Mouse (Mus musculus): Measurements from ENCODE around the gene Asb10.

The Asb10 gene

GRCm38 (mm10) chr5:24537618-24538017 lies 3.2 kb downstream of the Asb10 start:
- ATAC-seq (ENCODE audit: insufficient number of reproducible peaks, low FRiP score, low TSS enrichment), result no peak

- no peak for ATAC-seq (ENCODE audit: insufficient number of reproducible peaks, low FRiP score, low TSS enrichment)
These were observed 4.3 kb downstream of the Asb10 start for GRCm38 (mm10) chr5:24536511-24536910.

- no peak for ATAC-seq (ENCODE audit: insufficient number of reproducible peaks, low FRiP score, low TSS enrichment)
These were observed 5.0 kb downstream of the Asb10 start for GRCm38 (mm10) chr5:24535731-24536130.

DNA sequence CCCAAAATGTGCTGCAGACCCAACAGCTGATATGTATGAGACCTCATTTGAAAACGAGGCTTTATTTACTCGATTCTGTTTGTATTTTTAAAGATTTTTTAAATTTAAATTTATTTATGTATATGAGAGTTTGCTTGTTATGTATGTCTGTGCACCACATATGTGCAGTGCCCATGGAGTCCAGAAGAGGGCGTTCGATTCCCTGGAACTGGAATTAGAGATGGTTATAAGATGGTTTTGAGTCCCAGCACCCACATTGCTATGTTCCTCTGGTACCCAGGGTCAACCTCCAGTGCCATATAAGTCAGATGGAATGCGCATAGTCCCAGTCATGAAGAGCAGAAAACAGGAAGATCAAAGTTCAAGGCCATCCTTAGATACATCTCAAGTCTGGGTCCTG lies 6.5 kb downstream of the Asb10 start:
- no peak for ATAC-seq (ENCODE audit: insufficient number of reproducible peaks, low FRiP score, low TSS enrichment)

DNA sequence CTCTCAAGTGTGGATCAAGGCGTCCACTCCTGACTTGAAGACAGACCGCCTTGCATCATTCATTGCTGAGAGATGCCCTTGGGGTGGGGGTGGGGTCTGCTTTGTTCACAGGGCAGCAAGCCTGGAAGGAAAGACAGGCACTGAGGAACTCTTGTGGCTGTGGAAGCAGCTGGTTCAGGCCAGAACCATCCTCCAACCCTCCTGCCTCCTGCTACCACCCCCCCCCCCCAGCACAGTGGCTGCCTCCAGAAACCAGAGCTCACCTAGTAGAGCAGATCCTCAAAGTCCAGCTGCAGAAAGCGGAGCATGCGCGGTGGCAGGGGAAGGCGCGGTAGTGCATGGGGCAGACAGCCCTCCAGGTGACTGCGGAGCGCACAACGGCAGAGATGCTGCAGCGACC lies 7.4 kb downstream of the Asb10 start:
- ATAC-seq (ENCODE audit: insufficient number of reproducible peaks, low FRiP score, low TSS enrichment), result no peak

DNA sequence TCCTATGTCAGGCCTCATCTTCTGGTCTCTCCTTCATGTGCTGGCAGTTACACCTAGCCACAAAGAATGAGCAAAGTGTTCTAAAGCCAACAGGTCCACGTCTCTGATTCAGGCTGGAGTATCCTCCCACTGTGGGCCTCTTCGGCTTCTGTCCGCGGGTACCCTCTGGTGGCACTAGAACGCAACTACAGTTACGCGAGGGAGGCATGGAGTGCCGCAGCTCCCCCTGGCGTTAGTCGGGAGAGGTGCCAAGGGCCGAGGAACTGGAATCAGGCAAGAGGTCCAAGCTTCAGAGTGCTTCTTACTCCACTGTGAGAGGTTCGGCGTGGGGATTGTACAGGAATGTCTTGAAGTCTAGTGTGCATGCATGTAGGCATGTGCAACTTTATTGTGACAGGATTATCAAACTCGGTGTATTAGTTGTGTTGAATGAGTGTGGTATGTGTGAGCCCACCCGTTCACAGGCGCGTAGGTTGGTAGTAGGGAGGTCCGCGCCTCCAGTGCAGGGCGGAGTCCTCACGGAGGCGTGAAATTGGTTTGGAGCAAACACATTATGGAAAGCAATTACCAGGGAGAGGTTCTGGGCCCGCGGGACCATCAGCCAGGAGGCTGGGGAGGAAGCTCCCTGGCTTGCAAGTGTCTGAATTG lies 10.6 kb downstream of the Asb10 start:
- ATAC-seq (ENCODE audit: insufficient number of reproducible peaks, low FRiP score, low TSS enrichment), result peak; percentile 74

DNA sequence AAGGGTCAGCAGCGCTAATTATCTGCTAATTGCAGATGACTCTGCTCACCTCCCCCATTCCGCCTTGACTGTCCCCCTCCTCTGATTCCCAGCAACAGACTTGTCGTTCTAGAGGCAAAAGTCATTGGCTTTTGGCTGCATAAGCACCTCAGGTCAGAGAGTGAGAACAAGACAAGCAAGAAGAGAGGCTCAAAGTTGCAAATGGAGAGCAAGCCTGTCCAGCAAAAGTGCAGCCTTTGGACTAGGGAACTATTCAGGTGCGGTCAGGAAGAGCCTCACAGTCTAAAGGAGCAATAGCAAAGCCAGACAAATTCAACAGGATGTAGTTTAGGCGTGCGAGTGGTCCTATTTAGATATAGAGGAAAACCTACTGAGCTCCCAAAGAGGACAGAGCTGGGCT lies 13.0 kb downstream of the Asb10 start:
- no peak for ATAC-seq (ENCODE audit: insufficient number of reproducible peaks, low FRiP score, low TSS enrichment)

DNA sequence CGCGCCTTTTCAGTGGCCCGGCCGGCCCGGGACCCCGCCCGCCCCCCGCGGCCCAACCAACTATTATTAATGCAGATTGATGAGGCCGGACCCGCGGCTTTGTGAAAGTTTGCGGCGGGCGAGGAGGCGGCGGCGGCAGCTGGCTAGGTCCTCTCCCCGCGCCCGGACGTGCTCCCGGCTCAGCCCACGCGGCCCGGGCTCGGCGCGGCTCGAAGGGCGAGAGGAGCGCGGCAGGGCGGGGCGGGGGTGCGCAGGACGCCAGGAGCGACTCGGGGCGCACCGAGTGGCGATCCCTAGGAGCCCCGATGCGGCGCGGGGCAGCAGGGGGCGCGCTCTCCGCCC lies 13.9 kb downstream of the Asb10 start, which contains the start of gene Gbx1:
Gene Gbx1 (minus strand): TSS at position 314 of the 342 bp plus-strand sequence.
- no peak for ATAC-seq (ENCODE audit: insufficient number of reproducible peaks, low FRiP score, low TSS enrichment)

DNA sequence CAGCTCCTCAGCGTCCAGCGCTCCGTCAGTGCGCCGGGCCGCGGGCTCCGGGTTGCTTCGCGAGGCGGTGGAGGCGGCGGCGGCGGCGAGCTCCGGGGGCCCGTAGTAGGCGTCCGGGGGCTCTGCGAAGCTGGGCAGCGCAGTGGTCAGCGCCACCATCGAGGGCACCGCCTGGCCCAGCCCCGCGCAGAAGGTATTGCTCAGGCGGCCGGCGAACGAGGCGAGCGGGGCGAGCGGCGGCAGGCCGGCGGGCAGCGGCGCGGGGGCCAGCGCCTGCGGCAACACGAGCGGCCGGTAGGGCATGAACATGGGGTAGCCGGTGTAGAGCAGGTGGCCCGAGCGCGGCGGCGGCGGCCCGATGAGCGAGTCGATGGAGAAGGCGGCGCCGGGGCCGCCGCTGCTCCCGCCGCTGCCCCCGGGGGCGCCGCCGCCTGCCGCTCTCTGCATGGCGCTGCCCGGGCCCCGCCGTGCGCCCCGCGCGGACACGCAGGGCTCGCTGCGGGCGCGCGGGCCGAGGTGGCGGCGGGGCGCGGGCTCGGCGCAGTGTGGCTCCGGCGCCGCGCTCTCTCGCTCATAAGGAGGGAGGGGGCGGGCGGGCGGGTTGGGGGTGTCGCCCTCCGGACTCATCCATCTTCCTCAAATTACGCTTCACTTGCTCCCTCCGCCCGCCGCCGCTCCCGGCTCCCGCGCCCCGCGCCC lies 14.4 kb downstream of the Asb10 start:
- ATAC-seq (ENCODE audit: insufficient number of reproducible peaks, low FRiP score, low TSS enrichment), result no peak

DNA sequence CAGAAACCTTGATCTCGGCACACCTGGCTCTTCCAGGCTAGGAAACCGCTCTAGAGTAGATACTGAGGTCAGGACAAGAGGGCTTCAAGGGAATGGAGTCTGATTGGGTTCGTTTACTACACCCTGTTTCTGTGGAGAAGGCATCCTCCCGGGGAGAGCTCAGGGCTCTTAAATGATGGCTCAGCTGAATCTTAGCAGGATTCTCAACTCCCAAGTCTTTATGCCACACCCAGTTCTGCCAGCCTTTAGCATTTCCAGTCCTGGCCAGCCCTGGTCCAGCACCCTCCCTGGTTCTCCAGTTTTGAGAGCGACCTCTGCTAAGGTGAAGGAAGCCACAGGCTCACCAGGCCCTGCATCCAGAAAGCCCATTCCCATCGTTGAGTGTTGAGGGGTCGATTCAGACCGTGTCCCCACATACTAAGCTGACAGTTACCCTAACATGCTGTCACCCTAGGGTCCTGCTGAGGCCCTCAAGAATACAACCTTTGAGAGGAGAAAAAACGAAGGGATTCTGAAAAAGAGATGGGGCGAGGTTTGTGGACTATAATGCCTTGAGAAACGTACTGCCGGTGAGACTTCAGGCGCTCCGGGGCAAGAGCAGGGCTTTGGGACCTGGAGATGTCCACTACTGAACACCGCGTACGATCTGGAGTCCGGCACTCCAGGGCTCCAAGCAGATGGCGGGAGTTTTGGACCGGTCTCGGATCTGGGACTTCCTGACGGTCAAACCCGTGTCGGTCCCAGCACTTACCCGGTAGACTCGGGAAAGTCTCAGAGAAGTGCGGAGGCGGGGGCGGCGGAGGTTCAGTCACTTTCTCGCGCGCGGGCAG lies 15.2 kb downstream of the Asb10 start:
- ATAC-seq (ENCODE audit: insufficient number of reproducible peaks, low FRiP score, low TSS enrichment), result no peak

- no peak for ATAC-seq (ENCODE audit: insufficient number of reproducible peaks, low FRiP score, low TSS enrichment)
These were observed 16.3 kb downstream of the Asb10 start for GRCm38 (mm10) chr5:24524522-24524921.

DNA sequence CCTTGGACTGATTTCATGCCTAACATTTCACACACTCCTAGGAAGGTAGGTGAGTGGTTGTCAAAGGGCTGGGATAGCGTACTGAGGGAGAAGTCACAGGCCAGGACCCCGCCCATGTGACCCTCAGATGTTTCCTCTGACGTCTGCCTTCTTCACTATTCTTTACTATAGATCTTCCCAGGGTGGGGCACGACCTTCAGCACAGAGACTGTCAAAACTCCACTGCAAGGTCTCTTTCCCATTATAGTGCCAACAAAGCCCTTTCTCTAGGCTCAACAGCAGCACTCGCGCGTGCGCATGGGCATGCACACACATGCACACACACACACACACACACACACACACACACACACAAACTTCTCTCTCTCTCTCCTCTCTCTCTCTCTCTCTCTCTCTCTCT lies 17.0 kb downstream of the Asb10 start:
- ATAC-seq (ENCODE audit: insufficient number of reproducible peaks, low FRiP score, low TSS enrichment), result no peak

DNA sequence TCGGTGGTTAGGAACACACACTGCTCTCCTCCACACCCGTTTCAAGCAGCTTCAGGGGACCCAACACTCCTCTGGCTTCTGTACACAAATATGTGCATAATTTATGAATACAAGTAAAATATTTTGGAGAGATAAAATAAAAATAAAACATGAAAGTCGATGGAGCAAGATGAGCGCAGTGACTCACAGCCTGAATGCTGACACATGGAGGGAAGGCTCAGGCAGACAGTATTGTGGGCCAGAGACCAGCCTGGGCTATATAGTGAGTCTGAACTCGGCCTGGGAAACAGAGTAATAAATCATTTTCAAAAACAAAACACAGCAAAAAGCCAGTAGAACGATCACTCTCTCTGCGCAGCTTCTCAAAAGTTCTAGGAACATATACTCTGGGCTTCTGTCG lies 19.4 kb downstream of the Asb10 start:
- ATAC-seq (ENCODE audit: insufficient number of reproducible peaks, low FRiP score, low TSS enrichment), result no peak

DNA sequence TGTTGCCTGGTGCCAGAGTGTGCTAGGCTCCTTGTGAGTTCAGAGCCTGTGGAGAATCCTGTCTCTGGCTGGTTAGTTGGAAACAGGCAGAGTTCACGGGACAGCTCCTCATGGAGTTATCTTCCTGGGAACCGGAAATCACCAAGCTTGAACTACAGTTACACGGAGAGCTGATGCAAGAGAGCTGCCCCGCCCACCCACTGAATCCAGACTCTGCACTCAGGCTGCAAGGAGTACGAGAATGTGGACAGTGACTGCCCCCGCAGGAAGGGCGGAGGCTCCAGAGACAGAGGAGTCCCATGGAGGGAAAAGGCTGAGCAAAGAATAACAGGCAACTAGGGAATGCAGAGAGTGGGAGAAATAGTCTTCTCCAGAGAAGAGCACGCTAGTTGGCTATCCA lies 28.5 kb downstream of the Asb10 start:
- ATAC-seq (ENCODE audit: insufficient number of reproducible peaks, low FRiP score, low TSS enrichment), result no peak

DNA sequence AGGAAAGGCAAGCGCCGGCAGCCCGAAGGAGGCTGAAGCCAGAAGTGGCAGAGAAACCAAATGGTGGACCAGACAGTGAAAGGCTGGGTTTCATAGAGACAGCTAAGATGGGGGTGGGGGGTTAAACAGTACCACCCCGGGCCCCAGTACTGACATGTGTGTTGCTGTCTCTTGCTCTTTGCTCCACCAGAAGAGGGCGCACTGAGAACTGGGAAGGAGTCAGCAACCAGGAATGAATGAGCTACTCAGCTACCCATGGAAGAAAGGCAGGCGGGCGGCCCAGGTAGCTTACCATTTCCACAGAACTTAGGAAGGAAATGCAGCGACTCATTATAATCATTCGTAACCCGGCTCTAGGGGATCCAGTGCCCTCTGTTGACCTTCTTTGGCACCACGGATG lies 30.1 kb downstream of the Asb10 start:
- no peak for ATAC-seq (ENCODE audit: insufficient number of reproducible peaks, low FRiP score, low TSS enrichment)

- no peak for ATAC-seq (ENCODE audit: insufficient number of reproducible peaks, low FRiP score, low TSS enrichment)
These were observed 32.4 kb downstream of the Asb10 start for GRCm38 (mm10) chr5:24508406-24508805.

DNA sequence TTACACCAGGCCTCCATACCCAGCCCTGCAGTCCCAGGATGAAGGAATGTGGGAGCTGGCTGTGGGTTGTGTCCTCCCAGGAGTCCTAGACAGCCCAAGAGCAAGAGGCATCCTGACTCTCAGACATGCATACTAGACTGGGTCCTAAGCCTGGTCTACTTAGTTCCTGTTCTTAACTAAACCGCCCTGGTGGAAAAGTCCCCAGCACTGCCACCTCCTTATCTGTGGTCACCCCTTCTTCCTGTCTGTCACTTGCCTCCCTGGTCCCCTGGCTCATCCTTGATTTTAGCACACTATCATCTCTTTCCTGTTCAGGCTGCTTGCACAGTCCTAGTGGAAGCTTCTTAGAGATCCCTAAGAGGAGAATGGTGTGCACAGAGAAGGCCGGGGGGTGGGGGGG lies 35.3 kb downstream of the Asb10 start:
- ATAC-seq (ENCODE audit: insufficient number of reproducible peaks, low FRiP score, low TSS enrichment), result no peak

GRCm38 (mm10) chr5:24502786-24503185 lies 38.0 kb downstream of the Asb10 start:
- ATAC-seq (ENCODE audit: insufficient number of reproducible peaks, low FRiP score, low TSS enrichment), result no peak

DNA sequence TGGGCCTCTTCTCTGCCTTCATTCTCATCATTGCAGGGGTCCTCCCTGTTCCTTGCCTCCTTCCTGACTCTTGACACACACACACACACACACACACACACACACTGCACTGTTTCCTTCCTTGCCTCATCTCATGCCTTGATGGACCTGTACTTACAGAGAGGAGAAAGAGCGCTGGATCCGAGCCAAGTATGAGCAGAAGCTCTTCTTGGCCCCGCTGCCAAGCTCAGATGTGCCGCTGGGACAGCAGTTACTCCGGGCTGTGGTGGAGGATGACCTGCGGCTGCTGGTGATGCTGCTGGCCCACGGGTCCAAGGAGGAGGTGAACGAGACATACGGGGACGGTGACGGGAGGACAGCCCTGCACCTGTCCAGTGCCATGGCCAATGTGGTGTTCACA lies 39.9 kb downstream of the Asb10 start:
- ATAC-seq (ENCODE audit: insufficient number of reproducible peaks, low FRiP score, low TSS enrichment), result no peak

DNA sequence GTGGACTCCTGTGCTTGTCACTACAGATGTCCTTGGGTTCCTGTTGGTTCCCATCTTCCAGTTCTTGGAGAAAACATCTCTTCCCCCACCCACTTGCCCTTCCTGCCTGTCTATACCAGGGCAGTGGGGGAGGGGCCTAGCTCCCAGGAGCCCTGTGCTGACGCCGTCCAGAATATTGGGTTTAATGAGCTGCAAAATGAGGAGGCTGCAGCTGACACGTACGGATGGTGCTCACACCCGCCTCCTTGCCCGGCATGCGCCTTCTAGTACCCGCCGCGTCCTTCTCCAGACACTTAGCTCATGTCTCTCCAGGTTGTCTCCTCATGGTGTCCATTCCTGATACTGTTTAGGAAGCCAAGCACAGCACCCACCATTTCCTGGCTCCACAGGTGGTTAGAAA lies 41.7 kb downstream of the Asb10 start:
- ATAC-seq (ENCODE audit: insufficient number of reproducible peaks, low FRiP score, low TSS enrichment), result no peak

DNA sequence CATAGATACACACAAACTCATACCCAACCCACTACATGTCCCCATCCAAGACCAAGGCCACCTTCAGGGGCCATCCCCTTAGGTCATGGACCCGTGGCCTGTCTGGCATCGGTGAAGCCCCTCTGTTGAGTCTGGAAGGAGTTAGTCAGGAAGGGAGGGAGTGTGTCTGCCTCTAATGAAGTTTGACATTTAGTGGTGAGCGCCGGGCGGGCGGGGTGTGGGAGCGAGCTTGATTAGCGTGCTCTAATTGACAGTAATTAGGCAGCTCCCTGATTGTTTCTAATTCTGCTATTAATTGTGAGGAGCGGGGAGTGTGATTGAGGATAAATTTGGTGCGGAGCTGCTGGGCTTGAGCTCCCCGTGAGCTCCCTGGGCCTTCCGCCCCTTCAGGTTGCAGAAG lies 43.3 kb downstream of the Asb10 start:
- ATAC-seq (ENCODE audit: insufficient number of reproducible peaks, low FRiP score, low TSS enrichment), result no peak

GRCm38 (mm10) chr5:24496756-24497155 lies 44.0 kb downstream of the Asb10 start:
- ATAC-seq (ENCODE audit: insufficient number of reproducible peaks, low FRiP score, low TSS enrichment), result no peak
